Mouse (Mus musculus) spleen, postnatal 36 days (tissue): Measurements from ENCODE around the gene Mindy2.
"Not testable (repeated sequence)": the region's sequence is repeated elsewhere in the genome, so short reads cannot be mapped to it uniquely, and the experiment has no call there.

Source experiments
- DNase-seq, 2 experiments: peaks; one replicate each; pipeline ENCODE4 v3.0.0; 2022; ENCODE audit warnings: low spot score in 2 of 2, mixed read lengths in 1 of 2

The Mindy2 gene

DNA sequence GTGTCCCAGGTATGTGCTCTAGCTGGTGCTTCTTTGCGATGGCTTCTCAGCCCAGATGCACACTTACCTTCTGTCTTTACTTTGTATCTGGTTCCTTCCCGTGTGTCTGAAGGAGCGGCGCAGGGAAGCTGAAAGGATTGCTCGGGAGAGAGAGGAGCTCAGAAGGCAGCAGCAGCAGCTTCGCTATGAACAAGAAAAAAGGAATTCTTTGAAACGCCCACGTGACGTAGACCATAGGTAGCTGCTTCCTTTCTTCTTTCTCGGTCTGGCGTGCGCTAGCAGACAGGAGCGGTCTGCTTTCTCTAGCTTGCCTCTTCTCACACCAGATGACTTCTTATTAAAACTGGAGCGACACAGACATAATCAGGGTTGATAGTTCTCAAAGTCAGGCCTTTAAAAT, 72.3 kb downstream of the Mindy2 start:
- DNase-seq = no peak

DNA sequence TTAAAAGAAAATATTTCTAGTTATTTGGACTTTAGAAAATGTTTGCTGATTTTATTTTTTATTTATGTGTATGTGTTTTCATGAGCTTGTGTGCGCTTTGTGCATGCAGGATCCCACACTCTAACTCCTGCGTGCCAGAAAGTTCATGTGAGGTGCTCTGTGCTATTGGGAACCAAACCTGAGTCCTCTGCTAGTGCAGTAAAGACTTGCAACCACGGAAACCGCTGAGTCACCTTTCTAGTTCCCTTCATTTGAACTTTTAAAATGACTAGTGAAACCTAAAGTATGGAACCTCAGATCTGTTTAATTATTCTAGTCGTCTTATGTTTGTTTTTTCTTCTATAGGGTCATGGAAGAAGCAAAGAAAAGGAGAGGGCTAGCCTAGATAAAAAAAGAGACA, 76.0 kb downstream of the Mindy2 start:
- no peak for DNase-seq

DNA sequence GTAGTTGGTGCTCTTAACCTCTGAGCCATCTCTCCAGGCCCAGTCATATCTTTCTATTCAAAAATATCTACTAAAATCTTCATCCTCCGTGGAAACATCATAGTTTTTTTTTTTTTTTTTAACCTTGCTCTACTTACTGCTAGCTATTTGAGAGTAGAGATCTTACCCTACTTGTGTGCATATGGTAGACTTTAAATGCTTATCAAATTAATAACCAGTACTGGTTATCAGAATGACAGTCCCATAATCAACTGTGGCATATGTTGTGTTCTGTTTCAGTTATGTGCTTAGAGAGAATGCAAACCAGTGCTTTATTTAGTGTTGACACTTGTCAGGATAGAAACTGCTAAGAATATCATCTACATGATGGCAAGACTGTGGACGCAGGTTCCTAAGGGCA, 78.9 kb downstream of the Mindy2 start:
- no peak for DNase-seq

DNA sequence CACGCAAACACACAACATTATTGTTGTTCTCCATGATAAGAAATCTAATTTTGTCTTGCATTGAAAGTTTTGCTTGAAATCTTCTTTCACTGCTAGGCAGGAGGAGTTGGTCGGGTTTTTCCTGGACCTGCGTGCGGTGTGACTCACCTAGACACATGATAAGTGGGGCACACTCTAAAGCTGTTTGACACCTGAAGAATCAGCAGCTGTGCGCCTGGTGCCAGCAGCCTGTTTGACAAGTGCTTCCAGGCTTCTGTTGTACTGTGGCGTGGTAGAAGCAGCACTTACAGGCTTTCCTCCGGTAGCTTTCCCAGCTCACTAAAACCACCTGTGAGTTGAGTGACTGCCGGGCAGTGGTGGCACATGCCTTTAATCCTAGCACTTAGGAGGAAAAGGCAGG, 86.6 kb downstream of the Mindy2 start:
- DNase-seq = no peak

DNA sequence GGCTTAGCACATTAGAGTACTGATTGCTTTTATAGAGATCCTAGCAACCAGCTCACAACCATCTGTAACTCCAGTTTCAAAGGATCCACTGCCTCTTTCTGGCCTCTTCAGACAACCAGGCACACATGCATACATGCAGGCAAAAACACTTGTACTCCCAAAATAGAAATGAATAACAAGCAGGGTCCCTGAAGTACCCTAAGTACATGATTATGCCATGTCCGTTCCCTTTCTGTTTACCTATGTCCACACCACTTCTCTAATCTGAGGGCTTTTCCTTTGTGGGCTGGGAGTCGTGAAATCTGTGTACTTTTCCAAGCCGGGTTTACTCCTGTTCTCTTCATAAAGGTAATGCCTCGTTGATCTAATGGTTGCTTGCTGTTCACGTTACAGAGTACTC, 89.3 kb downstream of the Mindy2 start:
- no peak for DNase-seq

DNA sequence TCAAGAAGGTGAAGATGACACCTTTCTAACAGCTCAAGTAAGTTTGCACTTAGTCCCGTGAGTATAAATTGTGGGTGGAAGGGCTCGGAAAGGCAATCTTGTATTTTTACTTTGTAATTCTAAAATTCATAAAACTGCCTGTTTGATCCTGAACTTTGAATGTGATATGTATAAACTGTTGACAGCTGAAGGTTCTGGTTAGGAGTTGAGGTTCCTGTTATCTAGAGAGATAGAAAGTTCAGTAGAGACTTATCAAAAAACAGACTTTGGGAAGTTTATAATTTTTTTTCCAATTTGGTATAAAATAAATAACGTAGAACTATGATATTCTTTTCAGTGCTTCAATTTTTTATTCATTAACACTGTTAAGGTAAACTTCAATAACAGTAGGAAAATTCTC, 94.1 kb downstream of the Mindy2 start:
- no peak for DNase-seq

DNA sequence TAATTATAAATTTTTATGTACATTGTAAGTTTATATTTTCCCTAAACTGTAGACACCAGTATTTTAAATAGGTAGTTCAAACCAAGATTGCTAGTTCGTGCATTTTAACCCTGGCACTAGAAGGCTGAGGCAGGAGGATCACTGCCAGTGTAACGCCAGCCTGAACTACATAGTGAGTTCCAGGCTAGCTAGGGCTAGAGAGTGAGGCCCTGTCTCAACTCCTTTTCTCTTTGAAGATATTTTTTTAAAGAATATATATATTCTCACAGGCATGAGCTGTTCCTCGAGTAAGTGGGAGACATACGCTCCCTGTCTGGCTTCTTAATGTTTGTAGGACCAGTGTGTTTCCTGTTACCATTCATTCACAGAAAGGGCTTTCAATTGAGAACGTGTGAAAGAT, 100.2 kb downstream of the Mindy2 start:
- no peak for DNase-seq

DNA sequence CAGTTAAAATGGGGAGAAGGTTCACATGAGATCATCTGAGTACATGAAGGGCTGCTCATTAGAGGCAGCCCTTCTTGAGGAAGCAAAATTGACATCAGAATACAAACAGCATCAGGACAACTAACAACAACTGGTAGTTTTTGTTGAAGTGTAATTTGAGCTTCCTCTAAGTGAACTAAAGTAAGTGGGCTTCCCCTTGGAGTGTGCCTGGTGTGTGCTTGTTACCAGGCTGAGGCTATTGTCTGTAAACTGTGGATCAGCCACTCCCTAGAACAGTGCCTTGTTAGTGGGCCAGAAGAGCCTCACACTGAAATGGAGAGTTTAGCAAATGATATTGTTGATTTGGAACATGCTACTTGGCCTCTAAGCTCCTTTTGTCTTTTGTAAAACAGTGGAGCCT, 101.5 kb downstream of the Mindy2 start:
- no peak for DNase-seq

DNA sequence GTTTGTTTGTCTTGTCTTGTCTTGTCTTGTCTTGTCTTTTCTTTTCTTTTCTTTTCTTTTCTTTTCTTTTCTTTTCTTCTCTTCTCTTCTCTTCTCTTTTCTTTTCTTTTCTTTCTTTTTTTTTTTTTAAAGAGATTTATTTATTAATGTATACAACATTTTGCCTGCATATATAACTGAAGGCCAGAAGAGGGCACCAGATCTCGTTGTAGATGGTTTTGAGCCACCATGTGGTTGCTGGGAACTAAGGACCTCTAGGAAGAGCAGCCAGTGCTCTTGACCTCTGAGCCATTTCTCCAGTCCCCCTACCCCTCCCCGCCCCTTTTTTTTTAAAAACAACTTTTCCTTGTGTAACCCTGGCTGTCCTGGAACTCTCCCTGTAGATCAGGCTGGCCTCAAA, 104.7 kb downstream of the Mindy2 start:
- DNase-seq = not testable (repeated sequence)

DNA sequence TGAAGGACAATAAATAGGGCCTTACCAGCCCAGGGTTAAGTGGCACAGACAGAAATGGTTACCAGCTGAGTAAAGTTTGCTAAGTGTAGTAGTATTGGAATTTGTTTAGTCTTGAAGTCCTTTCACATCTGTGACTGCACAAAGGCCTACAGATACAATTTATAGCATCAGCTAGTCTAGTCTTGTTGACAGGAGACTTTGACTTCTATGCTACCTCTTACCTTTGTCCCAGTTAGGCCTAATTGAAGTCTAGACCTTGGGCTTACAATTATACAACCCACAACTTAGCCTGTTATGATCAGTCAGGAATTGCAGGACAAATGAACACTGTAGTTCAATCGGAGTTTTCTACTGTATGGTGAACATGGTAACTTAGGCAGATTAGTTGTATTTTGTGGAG, 105.5 kb downstream of the Mindy2 start:
- no peak for DNase-seq
